Mouse (Mus musculus): ENCODE measurements around the gene Rpp25. TPM values are rescaled to one million over a fixed set of nuclear protein-coding genes. Genes with fewer than 3 reads are reported as not detected.
A peak's percentile ranks its signal among the peaks of the same experiment; 100 is the strongest.

The Rpp25 gene
- total RNA-seq (2021), result not detected
- long read RNA-seq, experiment 1, result 0 reads
- long read RNA-seq, experiment 2, result 0 reads

GRCm38 (mm10) chr9:57503622-57504380, at the start of gene Rpp25:
TSS of gene Rpp25 (plus strand) at chr9:57504026.
- DNase-seq, result peak; percentile 23

DNA sequence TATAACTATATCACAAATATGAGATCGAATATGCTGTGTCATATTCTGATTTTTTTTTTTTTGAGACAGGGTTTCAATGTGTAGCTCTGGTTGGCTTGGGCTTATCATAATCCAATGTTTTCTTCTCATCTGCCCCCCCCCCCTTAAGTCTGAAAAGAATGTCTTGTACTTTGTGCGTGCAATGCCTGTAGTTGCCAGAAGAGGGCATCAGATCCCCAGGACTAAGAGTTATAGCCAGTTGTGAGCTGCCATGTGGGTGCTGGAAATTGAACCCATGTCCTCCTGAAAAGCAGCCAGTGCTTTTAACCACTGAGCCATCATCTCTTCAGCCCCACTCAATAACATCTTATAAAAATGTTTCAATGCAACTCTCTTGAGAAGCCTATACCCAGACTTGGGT, 44.1 kb upstream of the Rpp25 start:
- no peak for DNase-seq

DNA sequence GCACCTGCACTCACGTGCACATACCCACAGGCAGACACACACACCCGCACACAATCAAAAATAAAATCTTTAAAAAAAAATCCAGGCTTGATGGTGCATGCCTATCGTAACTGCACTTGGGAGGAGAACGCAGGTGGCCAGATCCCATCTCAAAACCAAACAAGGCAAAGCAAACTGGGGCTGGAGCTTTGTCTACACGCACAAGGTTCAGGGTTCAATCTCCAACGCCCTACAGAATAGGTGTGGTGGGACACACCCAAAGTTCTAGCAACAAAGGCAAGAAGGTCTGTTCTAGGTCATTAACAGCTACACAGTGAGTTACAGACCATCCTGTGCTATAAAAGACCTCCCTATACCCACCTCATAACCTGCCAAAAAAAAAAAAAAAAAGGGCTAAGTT, 41.0 kb upstream of the Rpp25 start:
- DNase-seq, result no peak

DNA sequence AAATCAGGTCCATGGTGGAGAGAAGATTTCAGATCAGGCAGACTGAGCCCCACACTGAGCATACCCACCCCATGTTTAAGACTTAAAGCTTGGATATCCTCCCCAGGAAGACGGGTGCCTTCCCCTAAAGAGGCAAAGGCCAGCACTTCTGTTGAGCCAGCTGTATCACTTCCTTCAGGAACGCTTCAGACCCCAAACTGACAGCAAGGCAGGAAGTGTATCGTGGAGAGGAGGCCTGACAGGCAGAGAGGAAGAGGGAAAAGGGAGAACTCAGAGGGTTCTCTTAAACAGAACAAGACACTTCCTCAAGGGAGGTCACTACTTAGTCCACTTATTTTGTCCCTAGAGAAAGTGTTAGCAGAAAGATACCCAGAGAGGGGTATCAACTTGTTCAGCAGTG, 37.7 kb upstream of the Rpp25 start:
- DNase-seq, result no peak

DNA sequence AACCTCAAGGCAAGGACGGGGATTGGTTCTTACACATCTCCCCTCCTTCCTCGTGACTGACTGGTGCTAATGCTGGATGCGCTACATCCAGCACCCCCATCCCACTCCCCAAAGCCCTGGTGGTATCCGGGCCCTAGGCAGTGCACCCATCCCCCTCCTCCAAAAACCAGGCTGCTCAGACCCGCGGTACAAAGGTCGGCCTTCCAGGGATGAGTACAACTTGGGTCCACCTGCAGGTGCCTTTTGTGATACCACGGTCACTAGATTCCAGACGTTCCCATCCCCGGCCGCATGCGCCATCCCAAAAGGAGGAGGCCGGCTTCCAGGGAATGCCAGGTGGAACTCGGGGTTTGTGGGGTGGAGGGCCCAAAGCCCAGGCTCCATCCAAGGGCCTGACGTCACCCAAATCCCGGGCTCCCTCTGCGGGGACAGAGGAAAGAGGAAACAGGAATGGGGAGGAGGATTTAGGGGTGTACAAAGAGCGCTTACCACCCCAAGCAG, 36.5 kb upstream of the Rpp25 start:
- DNase-seq, result peak; percentile 14

- peak; percentile 81 for DNase-seq
Measured at GRCm38 (mm10) chr9:57467896-57468549, 35.8 kb upstream of the Rpp25 start, which contains the start of gene Scamp5. TSS of gene Scamp5 (minus strand) at chr9:57468060.

- no peak for DNase-seq
Measured at GRCm38 (mm10) chr9:57468914-57469313, 34.9 kb upstream of the Rpp25 start.

GRCm38 (mm10) chr9:57485774-57486173, 18.1 kb upstream of the Rpp25 start:
- peak; percentile 30 for DNase-seq

DNA sequence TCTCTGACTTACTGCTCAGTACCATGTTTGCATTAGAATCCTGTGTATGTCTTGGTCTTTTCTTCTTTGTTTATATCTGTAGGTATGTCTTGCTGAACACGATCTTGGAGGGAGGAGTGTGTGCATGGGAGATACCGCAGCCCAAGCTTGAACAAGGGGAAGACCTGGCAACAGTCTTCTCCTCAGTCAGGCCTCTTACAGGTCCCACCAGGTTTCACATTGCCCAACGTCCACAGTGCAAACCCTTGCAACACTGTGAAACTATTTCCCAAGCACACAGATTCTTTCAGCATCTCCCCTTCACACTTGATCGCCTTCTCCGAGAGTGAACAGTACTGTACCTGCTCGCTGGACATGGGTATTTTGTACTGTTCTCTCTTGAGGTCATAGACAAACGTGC, 16.0 kb upstream of the Rpp25 start:
- no peak for DNase-seq

DNA sequence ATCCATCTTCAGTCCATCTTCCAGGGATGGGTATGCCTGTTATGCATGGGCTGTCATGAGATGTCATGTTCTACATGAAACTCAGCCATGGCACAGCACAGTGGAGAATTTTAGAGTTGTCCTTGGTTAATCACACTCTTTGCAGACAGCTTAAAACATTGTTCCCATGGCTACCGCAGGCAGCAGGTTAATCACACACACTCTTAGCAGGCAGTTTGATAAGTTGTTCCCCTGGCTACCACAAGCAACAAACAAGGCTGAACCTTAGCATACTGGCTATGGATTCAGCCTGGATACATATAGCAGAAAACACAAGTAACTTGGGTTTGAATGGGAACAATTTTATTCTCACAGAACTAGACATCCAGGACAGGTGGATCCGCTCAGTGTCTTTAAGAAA, 10.3 kb upstream of the Rpp25 start:
- no peak for DNase-seq

GRCm38 (mm10) chr9:57494970-57495369, 8.9 kb upstream of the Rpp25 start:
- no peak for DNase-seq

DNA sequence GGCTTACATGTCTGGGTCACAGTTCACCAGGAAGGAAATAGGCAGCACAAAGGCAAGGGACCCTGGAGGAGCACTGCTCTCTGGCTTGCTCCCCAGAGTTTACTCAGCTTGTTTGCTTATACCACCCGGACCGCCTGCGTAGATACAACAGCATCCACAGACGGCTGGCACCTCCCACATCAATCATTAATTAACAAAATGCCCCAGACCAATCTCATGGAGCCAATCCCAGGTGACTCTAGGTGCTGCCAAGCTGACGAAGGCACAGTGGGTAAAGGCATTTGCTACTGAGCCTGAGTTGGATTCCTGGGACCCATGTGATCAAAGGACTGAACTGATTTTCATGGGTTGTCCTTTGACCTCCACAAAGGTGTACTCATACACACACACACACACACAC, 6.6 kb upstream of the Rpp25 start:
- DNase-seq, result no peak

- DNase-seq, result no peak
Measured at GRCm38 (mm10) chr9:57498536-57498935, 5.3 kb upstream of the Rpp25 start.

DNA sequence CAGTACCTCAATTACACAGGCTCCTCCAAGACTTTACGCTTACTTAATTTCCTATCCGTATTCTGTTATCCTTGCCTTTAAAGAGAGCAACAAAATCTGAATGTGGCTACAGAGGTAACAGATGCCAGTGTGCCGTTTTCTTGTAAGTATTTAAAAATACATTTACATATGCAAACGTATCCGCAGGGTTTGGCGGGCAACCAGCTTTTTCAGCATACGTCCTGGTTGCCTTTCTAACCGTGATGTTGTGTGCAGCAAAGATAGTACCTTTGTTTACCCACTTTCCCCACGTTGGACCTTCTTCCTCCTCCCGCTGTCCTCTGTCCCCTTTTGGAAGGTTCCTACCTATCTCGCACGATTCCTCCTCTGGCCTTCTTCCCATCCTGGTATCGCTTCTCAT, 2.4 kb upstream of the Rpp25 start:
- DNase-seq, result no peak

- DNase-seq, result no peak
Measured at GRCm38 (mm10) chr9:57501861-57502260, 2.0 kb upstream of the Rpp25 start.

- DNase-seq, result no peak
Measured at GRCm38 (mm10) chr9:57502911-57503621, 760 bp upstream of the Rpp25 start.

DNA sequence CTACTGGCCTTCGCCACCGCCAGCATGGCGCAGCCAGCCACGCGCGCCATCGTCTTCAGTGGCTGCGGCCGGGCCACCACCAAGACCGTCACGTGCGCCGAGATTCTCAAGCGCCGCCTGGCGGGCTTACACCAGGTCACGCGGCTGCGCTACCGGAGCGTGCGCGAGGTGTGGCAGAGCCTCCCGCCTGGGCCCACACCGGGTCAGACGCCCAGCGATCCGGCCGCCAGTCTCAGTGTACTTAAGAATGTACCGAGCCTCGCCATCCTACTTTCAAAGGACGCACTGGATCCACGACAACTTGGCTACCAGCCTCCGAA, 515 bp downstream of the Rpp25 start:
- DNase-seq, result peak; percentile 10

DNA sequence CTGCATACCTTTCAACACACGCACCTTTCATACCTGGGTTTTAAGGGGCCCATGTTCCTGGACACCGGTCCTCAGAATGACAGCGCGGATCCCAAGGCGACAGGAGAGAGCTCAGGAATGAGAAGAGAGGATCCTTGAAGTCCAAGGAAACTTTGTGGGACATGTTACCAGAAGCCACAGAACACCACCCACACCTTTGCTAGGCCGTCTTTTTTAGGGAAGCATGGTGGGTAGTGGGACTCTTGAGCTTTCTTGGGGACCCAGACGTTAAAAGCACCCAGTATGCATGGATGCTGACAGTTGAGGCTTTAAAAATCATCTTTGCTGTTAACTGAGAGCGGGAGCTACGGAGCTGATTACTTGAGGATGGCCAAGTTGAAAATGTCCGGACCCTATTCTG, 1.1 kb downstream of the Rpp25 start:
- DNase-seq, result no peak

DNA sequence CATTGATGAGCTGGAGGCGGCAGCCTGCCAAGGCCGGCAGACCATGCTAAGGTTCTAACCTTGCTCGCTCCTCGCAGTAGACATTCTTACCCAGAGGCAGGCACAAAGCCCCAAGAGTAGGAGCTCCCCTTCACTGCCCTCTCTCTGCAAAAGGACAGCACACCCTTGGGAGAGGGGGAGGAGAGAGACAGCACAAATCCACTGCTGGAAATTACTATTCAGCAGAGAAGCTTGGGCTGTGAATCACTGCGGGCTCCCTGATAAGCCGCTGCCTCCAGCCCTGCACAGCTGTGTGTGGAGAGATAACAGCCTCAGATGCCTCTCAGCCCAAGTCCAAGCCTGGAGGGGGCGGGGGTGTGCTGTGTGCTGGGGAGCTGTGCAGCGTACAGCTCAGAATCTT, 1.9 kb downstream of the Rpp25 start:
- no peak for DNase-seq

GRCm38 (mm10) chr9:57510577-57510976, 6.8 kb downstream of the Rpp25 start:
- no peak for DNase-seq

- DNase-seq, result no peak
Measured at GRCm38 (mm10) chr9:57517113-57517512, 13.3 kb downstream of the Rpp25 start.

- no peak for DNase-seq
Measured at GRCm38 (mm10) chr9:57520375-57521055, 16.7 kb downstream of the Rpp25 start.

All from gastrocnemius, postnatal 25 days (tissue).